Mouse (Mus musculus): ENCODE data around the gene Supt6.

Gene Supt6

DNA sequence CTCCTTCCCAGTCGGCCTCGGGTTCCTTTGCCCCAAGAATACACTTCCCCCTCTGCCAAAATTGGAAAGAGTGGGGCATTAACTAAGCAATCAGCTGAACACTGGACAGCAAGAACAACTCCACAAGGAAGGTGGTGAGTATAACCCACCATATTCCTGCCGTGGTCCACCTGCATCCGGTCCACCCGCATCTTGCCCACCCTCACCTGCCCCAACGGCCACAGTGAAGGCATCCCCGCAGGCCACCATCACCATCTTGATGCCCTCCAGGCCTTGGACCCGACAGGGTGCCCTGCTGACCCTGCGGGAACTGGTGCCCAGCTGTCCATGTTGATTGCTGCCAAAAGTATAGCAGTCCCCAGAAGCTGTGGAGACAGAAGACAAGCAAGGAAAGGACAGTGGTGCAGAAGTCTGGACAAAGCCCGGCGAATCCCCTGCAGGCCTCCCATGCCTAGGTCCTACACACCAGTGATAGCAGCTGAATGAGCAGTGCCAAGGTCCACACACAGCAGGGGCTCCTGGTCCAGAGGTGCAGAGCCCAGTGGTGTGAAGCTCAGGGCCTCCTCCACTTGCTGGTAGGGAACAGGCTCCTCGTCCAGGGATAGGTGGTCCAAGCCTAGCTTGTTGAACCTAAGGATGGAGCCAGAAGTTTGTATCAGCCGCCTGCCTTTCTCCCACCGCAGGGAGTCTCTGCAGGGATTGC, 78.4 kb downstream of the Supt6 start:
- DNase-seq (ENCODE audit: low read depth, low spot score), result no peak

DNA sequence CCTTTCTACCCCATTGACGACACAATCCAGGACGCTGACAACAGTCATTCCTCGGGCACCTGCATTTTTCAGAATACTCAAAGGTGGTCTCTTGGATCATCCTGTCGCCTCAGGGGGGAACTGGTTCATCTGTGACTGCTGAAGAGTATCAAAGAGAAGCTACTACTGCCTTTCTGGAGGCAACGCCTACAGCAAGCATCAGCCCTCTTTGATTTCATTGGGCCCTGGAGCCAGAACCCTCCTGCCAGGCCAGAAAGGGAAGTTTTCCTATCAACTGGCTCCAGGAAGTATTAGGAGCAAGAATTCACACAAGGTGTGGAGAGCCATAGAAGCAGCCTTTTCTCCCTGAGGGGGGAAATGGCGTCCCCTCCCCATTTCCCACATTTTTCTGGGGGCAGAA, 79.1 kb downstream of the Supt6 start:
- DNase-seq (ENCODE audit: low read depth, low spot score), result no peak

DNA sequence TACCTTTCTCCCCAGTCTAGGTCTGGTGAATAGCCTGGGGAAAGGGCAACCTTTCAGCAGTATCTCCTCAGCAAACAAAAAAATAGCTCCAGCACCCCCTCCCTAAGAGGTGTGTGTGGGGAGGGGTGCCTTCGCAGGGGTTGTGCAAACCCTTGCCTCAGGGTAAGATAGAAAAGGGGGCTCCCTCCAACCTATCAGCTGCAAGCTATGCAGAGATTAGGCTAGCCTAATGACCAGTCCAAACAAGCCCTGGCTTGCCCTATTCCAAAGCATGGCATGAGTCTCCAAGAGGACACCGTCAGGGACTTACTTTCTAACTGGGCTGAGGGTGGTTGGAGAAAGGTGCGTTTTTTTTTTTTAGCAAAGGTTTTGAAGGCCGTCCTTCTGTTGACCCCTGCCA, 79.6 kb downstream of the Supt6 start:
- no peak for DNase-seq (ENCODE audit: low read depth, low spot score)

DNA sequence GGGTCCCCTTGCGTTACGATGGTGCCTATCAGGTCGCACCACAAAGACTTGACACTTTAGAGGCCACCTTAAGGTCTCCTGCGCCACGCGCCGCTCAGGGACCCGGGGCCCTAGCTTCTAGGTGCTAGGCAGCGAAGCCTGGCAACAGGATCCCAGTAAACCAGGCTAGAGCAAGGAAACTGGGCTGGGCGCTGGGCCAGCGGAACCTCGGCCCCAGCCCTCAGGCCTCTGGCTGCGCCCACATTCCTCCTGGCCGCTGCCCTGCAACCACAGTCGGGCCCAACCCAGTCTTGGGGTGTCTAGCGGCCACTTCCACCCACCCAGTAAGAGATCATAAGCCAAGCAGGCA, 80.1 kb downstream of the Supt6 start:
- DNase-seq (ENCODE audit: low read depth, low spot score), result no peak

DNA sequence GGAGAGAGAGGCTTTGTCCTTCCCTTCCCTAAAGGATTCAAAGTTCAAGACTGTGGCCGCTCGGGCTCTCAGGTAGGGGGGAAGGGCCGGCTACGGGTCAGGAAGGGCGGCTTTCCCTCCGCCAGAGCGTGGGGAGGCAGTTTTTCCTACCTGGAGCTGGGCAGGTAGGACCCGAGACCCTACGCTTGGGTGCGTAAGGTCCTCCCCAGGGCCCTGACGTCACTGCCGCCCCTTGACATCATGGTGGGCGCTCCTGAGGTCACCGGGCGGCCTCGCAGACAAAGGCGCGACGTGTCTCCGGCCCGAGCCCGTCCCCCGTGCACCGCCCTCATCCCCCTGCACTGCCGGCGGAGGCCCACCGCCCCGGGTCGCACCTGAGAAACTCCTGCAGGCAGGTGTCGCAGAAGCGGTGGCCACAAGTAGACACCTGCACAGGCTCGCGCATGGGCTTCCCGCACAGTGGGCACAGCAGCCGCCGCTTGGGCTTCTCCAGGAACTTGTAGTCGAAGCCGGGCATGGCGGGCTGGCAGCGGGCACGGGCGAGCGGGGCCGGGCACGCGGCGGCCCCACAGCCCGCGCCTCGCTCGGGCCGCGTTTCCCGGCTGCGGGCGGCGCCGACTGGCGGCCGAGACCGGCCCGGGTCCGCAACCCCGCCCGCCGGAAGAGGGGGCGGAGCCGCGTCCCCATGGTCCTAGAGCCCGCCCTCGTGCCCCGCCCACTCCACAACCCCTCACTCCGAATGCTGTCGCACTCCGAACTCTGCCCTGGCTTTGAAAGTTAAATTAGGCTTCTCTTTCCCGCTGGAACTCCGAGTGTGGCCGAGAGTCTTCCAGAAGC, 80.6 kb downstream of the Supt6 start, which contains the start of gene Traf4:
Gene Traf4 (minus strand): TSS at position 666 of the 837 bp plus-strand sequence.
- DNase-seq (ENCODE audit: low read depth, low spot score), result peak; percentile 87

DNA sequence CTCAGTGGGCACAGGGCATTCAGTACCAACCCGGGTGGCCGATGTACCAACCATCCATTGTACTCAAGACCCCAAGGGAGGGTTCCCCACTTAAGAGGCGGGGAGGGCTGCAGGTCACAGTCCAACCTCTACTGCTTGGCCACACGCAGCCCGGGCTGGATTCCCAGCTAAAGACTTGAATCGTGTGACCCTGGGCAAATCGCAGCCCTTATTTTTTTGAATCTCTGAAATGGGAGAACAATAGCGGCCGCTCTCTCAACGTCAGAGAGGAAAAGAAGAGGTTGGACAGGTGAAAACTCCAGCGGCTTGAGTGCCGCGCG, 81.2 kb downstream of the Supt6 start:
- DNase-seq (ENCODE audit: low read depth, low spot score), result no peak

DNA sequence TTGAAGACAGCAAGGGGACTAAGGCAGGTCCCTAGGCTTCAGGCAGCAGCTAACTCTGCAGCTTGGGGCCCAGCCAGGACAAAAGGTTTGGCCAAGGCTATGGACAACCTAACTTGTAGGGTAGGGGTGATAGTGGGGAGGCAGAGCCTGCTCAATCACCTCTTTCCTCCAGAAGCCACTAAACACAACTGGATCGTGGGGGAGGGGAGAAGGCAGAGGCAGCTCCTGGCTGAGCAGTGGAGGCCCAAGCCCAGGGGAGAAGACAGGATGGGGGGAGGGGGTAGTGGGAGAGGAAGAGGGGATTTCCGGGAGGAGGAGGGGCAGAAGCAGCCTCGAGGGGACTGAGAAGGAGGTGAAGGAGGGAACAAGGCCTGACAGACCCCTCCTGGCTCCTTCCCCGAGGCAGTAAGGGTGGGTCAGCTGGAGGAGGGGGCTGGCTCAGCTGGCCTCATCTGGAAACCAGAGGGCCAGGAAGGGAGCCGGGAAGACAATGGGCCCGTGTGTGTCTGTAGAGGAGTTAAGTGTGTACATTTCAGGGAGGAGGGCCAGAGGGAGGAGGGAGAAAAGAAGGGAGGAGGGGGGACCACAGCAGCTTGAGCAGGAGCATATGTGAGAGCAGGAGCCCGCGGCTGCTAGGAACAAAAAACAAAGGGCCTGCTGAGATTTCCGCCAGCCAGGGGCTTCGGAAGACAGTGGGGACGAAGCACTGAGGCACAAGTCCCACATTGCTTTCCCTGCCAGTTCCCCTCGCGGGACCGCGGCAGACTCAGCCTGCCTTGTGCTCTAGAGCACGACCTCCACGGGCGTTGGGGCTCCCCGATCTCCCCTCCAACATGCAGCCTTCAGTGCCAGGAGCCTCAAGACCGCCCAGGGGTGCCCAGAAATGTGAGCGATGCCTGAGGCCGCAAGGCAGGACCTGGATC, 81.8 kb downstream of the Supt6 start:
- DNase-seq (ENCODE audit: low read depth, low spot score), result peak; percentile 94

DNA sequence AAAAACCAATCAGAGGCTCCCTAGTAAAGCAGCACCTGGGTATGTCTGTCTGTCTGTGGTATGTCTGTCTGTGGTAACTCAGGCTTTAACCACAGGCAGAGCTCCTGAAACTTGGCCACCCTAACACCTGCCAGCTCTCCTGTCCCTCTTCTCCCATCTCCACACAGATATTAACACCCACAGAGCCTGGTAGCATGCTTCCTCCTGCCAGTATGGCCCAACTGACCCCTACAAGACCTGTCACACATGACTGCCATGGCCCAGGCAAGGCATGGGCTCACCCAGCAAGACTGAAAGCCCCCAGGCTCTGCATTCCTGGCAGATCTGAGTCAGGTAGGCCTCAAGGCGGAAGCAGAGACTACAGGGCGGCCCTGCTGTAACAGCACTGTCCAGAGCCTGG, 82.7 kb downstream of the Supt6 start:
- DNase-seq (ENCODE audit: low read depth, low spot score), result no peak

DNA sequence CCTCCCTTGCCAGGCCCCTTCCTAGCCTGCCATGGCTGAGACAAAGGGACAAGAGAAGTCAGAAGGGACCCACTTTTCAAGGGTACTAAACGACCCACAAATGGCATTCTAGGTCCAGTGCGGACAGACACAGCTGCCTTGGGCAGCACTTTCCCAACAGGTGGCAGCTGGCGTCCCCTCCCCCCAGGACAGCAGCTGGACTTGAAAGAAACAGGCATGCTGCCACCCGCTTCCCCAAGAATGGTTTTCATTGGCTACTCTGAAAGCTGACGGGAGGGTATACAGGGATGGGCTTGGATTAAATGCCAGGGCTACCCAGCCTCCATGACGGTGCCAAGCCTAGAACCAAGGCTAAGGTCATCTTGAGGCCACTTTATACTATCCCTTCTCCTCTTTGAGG, 83.3 kb downstream of the Supt6 start:
- DNase-seq (ENCODE audit: low read depth, low spot score), result no peak

DNA sequence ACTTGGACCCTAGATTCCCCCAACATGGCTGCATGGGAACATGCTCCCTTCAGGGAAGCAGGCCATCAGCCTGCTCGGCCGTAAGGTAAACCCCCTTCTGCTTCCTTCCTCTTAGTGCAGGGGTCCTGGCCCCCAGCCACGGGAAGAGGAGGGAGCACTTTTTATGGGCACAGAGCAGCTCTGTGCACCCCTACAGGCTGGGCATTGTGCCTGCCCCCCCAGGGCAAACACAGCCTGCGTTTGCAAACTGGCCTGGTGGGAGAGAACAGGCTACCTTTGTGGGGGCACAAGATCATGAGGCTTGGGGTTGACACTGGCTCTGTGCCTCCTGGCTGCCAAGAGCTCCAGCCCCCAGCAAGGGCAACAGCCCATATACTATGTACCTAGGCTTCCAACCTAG, 83.8 kb downstream of the Supt6 start:
- DNase-seq (ENCODE audit: low read depth, low spot score), result no peak

DNA sequence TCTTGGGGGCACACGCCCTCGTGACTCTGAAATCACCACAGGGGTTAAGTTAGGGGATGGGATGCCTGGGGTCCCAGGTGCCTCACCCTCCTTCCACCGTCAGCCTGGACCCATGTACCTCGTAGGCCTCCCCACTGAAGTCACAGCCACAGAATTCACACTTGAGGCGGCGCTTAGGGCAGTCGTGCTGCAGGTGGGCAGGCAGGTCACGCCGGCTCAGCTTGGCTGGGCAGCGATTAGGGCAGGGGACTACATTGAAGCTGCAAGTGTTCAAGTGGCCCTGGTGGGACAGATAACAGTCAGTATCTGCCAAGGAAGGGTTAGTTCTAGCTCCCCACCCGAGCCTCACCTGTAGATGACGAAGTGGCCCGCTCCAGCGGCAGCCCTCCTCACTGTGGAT, 84.6 kb downstream of the Supt6 start:
- DNase-seq (ENCODE audit: low read depth, low spot score), result no peak

DNA sequence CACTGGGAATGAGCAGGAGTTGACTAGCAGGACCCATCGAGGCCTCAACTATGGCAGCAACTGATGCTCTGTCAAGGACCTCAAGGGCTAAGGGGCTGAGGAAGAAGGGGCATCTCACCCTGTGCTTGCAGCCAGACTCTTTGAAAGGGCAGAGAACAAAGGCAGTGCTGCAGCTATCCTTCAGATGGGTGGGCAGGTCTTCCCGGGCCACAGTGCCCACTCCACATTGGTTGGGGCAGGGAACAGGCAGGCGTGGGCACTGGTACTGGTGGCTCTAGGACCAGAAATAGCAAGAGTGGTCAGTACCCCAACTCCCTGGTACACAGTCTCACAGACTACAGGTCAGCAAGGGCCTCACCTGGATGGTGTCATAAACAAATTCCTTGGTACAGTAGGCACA, 85.1 kb downstream of the Supt6 start:
- no peak for DNase-seq (ENCODE audit: low read depth, low spot score)

DNA sequence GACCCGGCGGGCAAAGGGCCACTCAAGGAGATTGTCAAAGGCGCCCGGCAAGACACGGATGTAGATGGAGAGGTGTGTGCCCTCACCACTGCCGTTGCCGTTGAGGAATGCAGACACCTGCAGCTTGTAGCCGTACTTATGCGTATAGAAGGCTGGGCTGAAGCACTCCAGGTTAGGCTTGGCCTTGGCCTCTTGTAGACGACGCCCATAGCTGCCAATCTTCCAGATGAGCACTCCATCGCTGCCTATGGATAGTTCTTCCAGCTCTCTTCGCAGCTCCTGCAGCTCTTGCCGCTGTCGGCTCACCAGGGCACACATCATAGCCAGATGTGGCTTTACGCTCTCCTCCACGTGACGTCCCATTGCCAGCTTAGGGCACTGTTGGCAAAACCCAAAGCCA, 85.6 kb downstream of the Supt6 start:
- DNase-seq (ENCODE audit: low read depth, low spot score), result no peak

DNA sequence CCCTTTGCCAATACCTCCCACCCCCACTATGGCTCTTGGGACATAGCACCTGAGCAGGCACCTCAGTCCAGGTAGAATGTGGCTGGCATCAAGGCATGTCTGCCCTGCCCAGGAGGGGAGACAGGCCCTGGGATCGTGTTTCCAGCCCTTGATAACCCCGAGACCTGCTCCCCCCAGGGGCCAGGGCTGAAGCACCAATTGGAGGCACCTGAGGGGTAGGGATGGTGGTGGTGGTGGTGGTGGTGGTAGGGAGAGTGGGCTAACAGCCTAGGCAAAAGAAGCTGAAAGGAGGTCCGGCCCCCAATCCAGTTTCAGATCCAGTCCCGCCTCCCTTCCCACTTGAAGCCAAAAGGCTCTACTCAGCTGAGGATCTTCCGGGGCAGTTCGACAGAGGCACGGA, 86.2 kb downstream of the Supt6 start:
- DNase-seq (ENCODE audit: low read depth, low spot score), result no peak

DNA sequence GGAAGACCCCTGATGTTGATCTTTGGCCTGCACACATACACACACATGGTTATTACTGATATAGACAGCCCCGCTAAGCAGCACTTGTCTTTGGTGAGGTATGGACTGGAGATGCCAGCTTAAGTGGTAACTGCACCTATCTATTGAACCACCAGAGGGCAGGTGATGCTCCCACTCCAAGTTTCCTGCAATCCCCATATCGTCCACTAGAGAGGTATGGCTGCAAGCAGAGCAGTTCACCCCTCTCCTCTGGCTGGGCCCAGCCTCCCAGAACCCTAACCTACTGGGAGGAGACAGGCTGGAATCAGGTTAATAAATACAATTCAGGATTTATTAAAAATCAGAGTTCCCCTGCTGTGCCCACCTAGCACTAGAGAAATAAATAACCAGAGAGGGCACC, 86.7 kb downstream of the Supt6 start:
- DNase-seq (ENCODE audit: low read depth, low spot score), result peak; percentile 95
